Mouse (Mus musculus) thymus, adult 2 months (tissue): ENCODE measurements around the gene Triobp.

Source experiments
- CTCF ChIP-seq: fragments of 200-500 bp; IDR thresholded peaks from 2 replicates; pipeline ENCODE4 v1.5.1; 2012; ENCODE audit warnings: mild to moderate bottlenecking, control low read depth, low read length, moderate library complexity, borderline replicate concordance; ENCODE audit not compliant: control insufficient read depth, poor library complexity, insufficient read depth; ENCODE audit errors: extremely low read depth
- POLR2A ChIP-seq: fragments of 200-500 bp; IDR thresholded peaks from 2 replicates; pipeline ENCODE4 v1.6.1; 2012; ENCODE audit warnings: mild to moderate bottlenecking, low read length, control low read depth, moderate library complexity; ENCODE audit not compliant: control insufficient read depth, poor library complexity, insufficient read depth; ENCODE audit errors: extremely low read depth

DNA sequence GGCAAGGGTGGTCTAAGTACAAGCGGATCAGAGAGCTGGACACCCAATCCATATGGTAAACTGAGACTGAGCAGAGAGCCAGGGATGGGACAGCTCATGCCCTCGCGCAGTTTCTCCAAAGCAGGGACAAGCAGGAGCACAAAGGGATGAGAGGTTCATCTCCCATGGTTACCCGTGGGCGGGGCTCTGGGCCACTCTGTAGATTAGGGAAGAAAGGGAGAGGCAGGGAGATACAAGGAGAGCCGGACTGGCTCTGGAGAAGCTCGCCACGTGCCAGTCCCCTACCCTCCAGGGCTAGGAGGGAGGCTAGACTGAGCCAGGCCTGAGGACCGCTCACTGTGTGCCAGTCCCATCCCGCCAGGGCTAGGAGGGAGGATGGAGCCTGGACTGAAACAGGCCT, 10.2 kb upstream of the Triobp start:
- TF ChIP-seq POLR2A: no peak
- TF ChIP-seq CTCF: no peak
